In genomic region chr5:74094841-74095437, GRCm38 (mm10) we compare ENCODE assay signal across 9 mouse cellular contexts. TPM values are rescaled to one million over a fixed set of nuclear protein-coding genes. Genes with fewer than 3 reads are reported as not detected.
A peak's percentile ranks its signal among the peaks of the same experiment; 100 is the strongest.
DNase-seq lines count a peak whose midpoint lies in the region; ATAC-seq and TF ChIP-seq lines count a peak whose summit lies in the region.
"Had no signal": no experiment of that assay in that cellular context is flagged by ENCODE, and none has a peak within 500 bp of the region (broad histone marks: within the 10 kb centered on the region; RNA-seq: fewer than 3 reads in every experiment).

No protein-coding gene starts in this region.

- H3K27me3 ChIP-seq in heart, embryonic 11.5 days (ENCODE audit: control insufficient read depth, insufficient read depth, low read length), result no peaks in the 10 kb centered on the region
- H3K27me3 ChIP-seq in E14TG2a.4 (ENCODE audit: insufficient read depth, low read length), result no peaks in the 10 kb centered on the region
- H3K27me3 ChIP-seq in hindbrain, embryonic 10.5 days (ENCODE audit: insufficient read depth, poor library complexity, severe bottlenecking), result no peaks in the 10 kb centered on the region
- H3K27me3 ChIP-seq in liver, embryonic 16.5 days (ENCODE audit: control insufficient read depth, insufficient read depth, low read depth, low read length), result no peaks in the 10 kb centered on the region

- 84% methylated on average over 8 of the region's 8 CpGs for WGBS in heart, embryonic 11.5 days (ENCODE audit: insufficient replicate concordance)
- 88% methylated on average over 8 of the region's 8 CpGs for WGBS in hindbrain, embryonic 10.5 days
- WGBS in liver, embryonic 16.5 days (ENCODE audit: insufficient replicate concordance), result 65% methylated on average over 8 of the region's 8 CpGs

- no peak overlapping the region for H3K27ac ChIP-seq in heart, embryonic 11.5 days (ENCODE audit: low read depth, low read length)
- H3K27ac ChIP-seq in hindbrain, embryonic 10.5 days, result peak overlapping the region; percentile 98; the same call in 1 of the 2 replicates
- H3K27ac ChIP-seq in liver, embryonic 16.5 days (ENCODE audit: low read length), result no peak overlapping the region

- no peak overlapping the region; the same call in 1 of the 2 replicates for H3K9ac ChIP-seq in heart, embryonic 11.5 days (ENCODE audit: low read depth, low read length)
- no peak overlapping the region for H3K9ac ChIP-seq in liver, embryonic 16.5 days (ENCODE audit: low read depth, low read length)

- peaks cover 12% of the 10 kb centered on the region for H3K36me3 ChIP-seq in heart, embryonic 11.5 days (ENCODE audit: control insufficient read depth, insufficient read depth, low read length)
- peaks cover 40% of the 10 kb centered on the region for H3K36me3 ChIP-seq in E14TG2a.4 (ENCODE audit: insufficient read depth, low read length)
- peaks cover 52% of the 10 kb centered on the region for H3K36me3 ChIP-seq in hindbrain, embryonic 10.5 days
- no peaks in the 10 kb centered on the region for H3K36me3 ChIP-seq in liver, embryonic 16.5 days (ENCODE audit: control insufficient read depth, insufficient read depth)

- no peaks in the 10 kb centered on the region for H3K9me3 ChIP-seq in heart, embryonic 11.5 days (replicated peaks; ENCODE audit: control insufficient read depth, low read length)
- no peaks in the 10 kb centered on the region for H3K9me3 ChIP-seq in E14TG2a.4 (ENCODE audit: low read length)
- H3K9me3 ChIP-seq in hindbrain, embryonic 10.5 days, result no peaks in the 10 kb centered on the region
- H3K9me3 ChIP-seq in liver, embryonic 16.5 days (replicated peaks; ENCODE audit: control insufficient read depth, low read length), result no peaks in the 10 kb centered on the region

- peak overlapping the region; percentile 89 for H3K4me2 ChIP-seq in heart, embryonic 11.5 days
- H3K4me2 ChIP-seq in liver, embryonic 16.5 days (ENCODE audit: low read depth, low read length), result peak overlapping the region; percentile 84; the same call in 1 of the 2 replicates

- H3K4me1 ChIP-seq in heart, embryonic 11.5 days (ENCODE audit: control insufficient read depth, insufficient read depth, low read length), result peaks cover 7% of the 10 kb centered on the region
- peaks cover 44% of the 10 kb centered on the region for H3K4me1 ChIP-seq in E14TG2a.4 (replicated peaks; ENCODE audit: low read depth, low read length)
- peaks cover 16% of the 10 kb centered on the region for H3K4me1 ChIP-seq in hindbrain, embryonic 10.5 days (replicated peaks)
- H3K4me1 ChIP-seq in liver, embryonic 16.5 days (ENCODE audit: control insufficient read depth, low read depth, low read length), result peaks cover 14% of the 10 kb centered on the region

- no peak for TF ChIP-seq CTCF in E14TG2a.4 (conservative IDR thresholded peaks at IDR 0.05; ENCODE audit: low read length)

- no peak for ATAC-seq in heart, embryonic 11.5 days (replicated peaks; ENCODE audit: insufficient number of reproducible peaks, low FRiP score, low TSS enrichment)
- ATAC-seq in liver, embryonic 16.5 days (ENCODE audit: low read depth), result no peak

- H3K4me3 ChIP-seq in heart, embryonic 11.5 days (ENCODE audit: low read depth, low read length), result peak overlapping the region; percentile 95
- peak overlapping the region; percentile 97 for H3K4me3 ChIP-seq in E14TG2a.4 (replicated peaks; ENCODE audit: low read length)
- H3K4me3 ChIP-seq in hindbrain, embryonic 10.5 days, result peak overlapping the region; percentile 91
- no peak overlapping the region for H3K4me3 ChIP-seq in liver, embryonic 16.5 days (ENCODE audit: low read depth, low read length)

- DNase-seq in heart, adult 8-10 months (ENCODE audit: low spot score), result no peak
- DNase-seq in hindbrain, embryonic 10.5 days (ENCODE audit: low spot score), result no peak
- DNase-seq in thymus, postnatal 25 days, result no peak
- DNase-seq in layer of hippocampus, adult 8-10 months (ENCODE audit: low spot score in 2 of 2), result no peak
- no peak for DNase-seq in urinary bladder, postnatal 4 days (ENCODE audit: low spot score in 2 of 2)
- DNase-seq: thymus, adult 2 months had no signal

RNA-seq across cellular contexts. Expression of gene Usp46, which starts 26.7 kb away (rescaled TPM):
- polyA plus RNA-seq in heart, embryonic 11.5 days (2014; fragmentation: Nextera tagmentation; extraction: Ambion mirVana), result 36.8 and 41.5 TPM in 2 replicates
- 10 to 100 TPM; 32.2 to 40.1 (median 34.8) TPM for total RNA-seq in heart, adult 8-10 months (2022)
- 27.6 and 31.2 TPM in 2 replicates for polyA plus RNA-seq in hindbrain, embryonic 10.5 days (2016; fragmentation: Nextera tagmentation; extraction: Ambion mirVana)
- 18.9 and 20.0 TPM in 2 replicates for polyA plus RNA-seq in liver, embryonic 16.5 days (2015; fragmentation: Nextera tagmentation; extraction: Ambion mirVana)
- 100 to 1,000 TPM; 119 to 153 (median 135) TPM for total RNA-seq in layer of hippocampus, adult 8-10 months (2022)
